Comparison of ENCODE assay signal across 8 mouse cellular contexts in the genomic region with DNA sequence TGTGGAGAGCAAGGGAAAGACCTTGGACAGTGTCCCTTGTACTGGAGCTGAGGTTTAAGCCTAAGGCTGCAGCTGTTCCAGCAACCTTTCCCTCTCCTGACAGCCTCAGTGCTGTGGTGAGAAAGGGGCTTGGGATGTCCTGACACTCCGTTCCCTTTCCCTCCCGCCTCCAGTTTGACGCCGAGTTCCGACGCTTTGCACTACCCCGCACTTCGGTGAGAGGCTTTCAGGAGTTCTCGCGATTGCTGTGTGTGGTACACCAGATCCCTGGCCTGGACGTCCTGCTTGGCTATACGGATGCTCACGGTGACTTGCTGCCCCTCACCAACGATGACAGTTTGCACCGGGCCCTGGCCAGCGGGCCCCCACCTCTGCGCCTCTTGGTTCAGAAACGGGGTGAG. TPM values are rescaled to one million over a fixed set of nuclear protein-coding genes. Genes with fewer than 3 reads are reported as not detected.
A peak's percentile ranks its signal among the peaks of the same experiment; 100 is the strongest.
DNase-seq lines count a peak whose midpoint lies in the region; ATAC-seq and TF ChIP-seq lines count a peak whose summit lies in the region.

No protein-coding gene starts in this region.

- 38% methylated on average over 18 of the region's 18 CpGs for WGBS in kidney, postnatal 0 days
- WGBS in forebrain, embryonic 14.5 days, result 30% methylated on average over 18 of the region's 18 CpGs
- WGBS in liver, embryonic 16.5 days (ENCODE audit: insufficient replicate concordance), result 66% methylated on average over 18 of the region's 18 CpGs

- ATAC-seq in kidney, postnatal 0 days (replicated peaks; ENCODE audit: low FRiP score, low read depth), result no peak
- peak; percentile 6; the same call in 1 of the 2 replicates for ATAC-seq in forebrain, embryonic 14.5 days
- ATAC-seq in liver, embryonic 16.5 days (ENCODE audit: low read depth), result no peak
- no peak for ATAC-seq in inflammation-experienced regulatory T-cells, adult 6 months

- H3K9me3 ChIP-seq in kidney, postnatal 0 days (replicated peaks; ENCODE audit: low read length), result no peaks in the 10 kb centered on the region
- H3K9me3 ChIP-seq in forebrain, embryonic 14.5 days (replicated peaks; ENCODE audit: control insufficient read depth, low read length), result no peaks in the 10 kb centered on the region
- H3K9me3 ChIP-seq in liver, embryonic 16.5 days (replicated peaks; ENCODE audit: control insufficient read depth, low read length), result no peaks in the 10 kb centered on the region

- peak overlapping the region; percentile 42; the same call in 1 of the 2 replicates for H3K9ac ChIP-seq in kidney, postnatal 0 days (ENCODE audit: low read depth, low read length)
- H3K9ac ChIP-seq in forebrain, embryonic 14.5 days (ENCODE audit: low read length), result peak overlapping the region; percentile 76
- H3K9ac ChIP-seq in liver, embryonic 16.5 days (ENCODE audit: low read depth, low read length), result peak overlapping the region; percentile 58

- TF ChIP-seq CTCF in kidney, postnatal 0 days (IDR thresholded peaks at IDR 0.05; ENCODE audit: low read depth), result no peak

- DNase-seq in kidney, postnatal 0 days (ENCODE audit: low spot score), result no peak
- no peak for DNase-seq in kidney, adult 18-20 months
- peak; percentile 65 for DNase-seq in brain, adult 2 months (ENCODE audit: low read depth, low spot score)
- DNase-seq in forebrain, embryonic 14.5 days (ENCODE audit: low spot score), result no peak
- no peak for DNase-seq in ovary, postnatal 10 days (ENCODE audit: low spot score)
- DNase-seq in spleen, adult 18-20 months, result no peak

- H3K4me3 ChIP-seq in kidney, postnatal 0 days (replicated peaks; ENCODE audit: low read depth, low read length), result peak overlapping the region; percentile 51
- H3K4me3 ChIP-seq in forebrain, embryonic 14.5 days (ENCODE audit: low read depth, low read length), result peak overlapping the region; percentile 65
- peak overlapping the region; percentile 84 for H3K4me3 ChIP-seq in liver, embryonic 16.5 days (ENCODE audit: low read depth, low read length)

- H3K27ac ChIP-seq in kidney, postnatal 0 days, result peak overlapping the region; percentile 86; the same call in 1 of the 2 replicates
- H3K27ac ChIP-seq in forebrain, embryonic 14.5 days (ENCODE audit: low read depth, low read length), result peak overlapping the region; percentile 89
- H3K27ac ChIP-seq in liver, embryonic 16.5 days (ENCODE audit: low read length), result no peak overlapping the region

- peaks cover 6% of the 10 kb centered on the region; the same call in 1 of the 2 replicates for H3K36me3 ChIP-seq in kidney, postnatal 0 days (ENCODE audit: insufficient read depth, low read length)
- peaks cover 42% of the 10 kb centered on the region for H3K36me3 ChIP-seq in forebrain, embryonic 14.5 days (ENCODE audit: control insufficient read depth, insufficient read depth, low read length)
- H3K36me3 ChIP-seq in liver, embryonic 16.5 days (ENCODE audit: control insufficient read depth, insufficient read depth), result peaks cover 10% of the 10 kb centered on the region; the same call in 1 of the 2 replicates

- H3K4me1 ChIP-seq in kidney, postnatal 0 days (replicated peaks; ENCODE audit: insufficient read depth, low read length), result peaks cover 12% of the 10 kb centered on the region; the same call in 1 of the 2 replicates
- H3K4me1 ChIP-seq in forebrain, embryonic 14.5 days (ENCODE audit: control insufficient read depth, insufficient read depth, low read length), result peaks cover 15% of the 10 kb centered on the region
- H3K4me1 ChIP-seq in liver, embryonic 16.5 days (ENCODE audit: control insufficient read depth, low read depth, low read length), result peaks cover 28% of the 10 kb centered on the region

- H3K27me3 ChIP-seq in kidney, postnatal 0 days (ENCODE audit: insufficient read depth, low read length), result no peaks in the 10 kb centered on the region
- no peaks in the 10 kb centered on the region for H3K27me3 ChIP-seq in forebrain, embryonic 14.5 days (replicated peaks; ENCODE audit: control insufficient read depth, insufficient read depth, low read length)
- no peaks in the 10 kb centered on the region for H3K27me3 ChIP-seq in liver, embryonic 16.5 days (ENCODE audit: control insufficient read depth, insufficient read depth, low read depth, low read length)

- peak overlapping the region; percentile 92 for H3K4me2 ChIP-seq in kidney, postnatal 0 days (ENCODE audit: low read length)
- H3K4me2 ChIP-seq in forebrain, embryonic 14.5 days (ENCODE audit: low read length), result peak overlapping the region; percentile 97
- peak overlapping the region; percentile 99 for H3K4me2 ChIP-seq in liver, embryonic 16.5 days (ENCODE audit: low read depth, low read length)

RNA-seq across cellular contexts. Expression of a gene that starts 1.1 kb away (rescaled TPM):
- 18.7 and 19.6 TPM in 2 replicates for polyA plus RNA-seq in kidney, postnatal 0 days (2015; fragmentation: Nextera tagmentation; extraction: Ambion mirVana)
- polyA plus RNA-seq in forebrain, embryonic 14.5 days (2014; fragmentation: Nextera tagmentation; extraction: Ambion mirVana), result 48.1 and 54.6 TPM in 2 replicates
- 5.7 and 6.1 TPM in 2 replicates for polyA plus RNA-seq in liver, embryonic 16.5 days (2015; fragmentation: Nextera tagmentation; extraction: Ambion mirVana)
- polyA plus RNA-seq in inflammation-experienced regulatory T-cells, adult 6 months (2017; shearing (Covaris generic)), result 10 to 100 TPM in 1 of 3 experiments, 1 to 10 TPM in 2; 7.2 to 11.0 (median 9.0) TPM

RNA-seq across cellular contexts. Expression of a gene that starts 1.1 kb away (rescaled TPM):
- polyA plus RNA-seq in kidney, postnatal 0 days (2015; fragmentation: Nextera tagmentation; extraction: Ambion mirVana), result 51.2 and 53.4 TPM in 2 replicates
- 79.7 and 89.5 TPM in 2 replicates for polyA plus RNA-seq in forebrain, embryonic 14.5 days (2014; fragmentation: Nextera tagmentation; extraction: Ambion mirVana)
- 19.1 and 20.8 TPM in 2 replicates for polyA plus RNA-seq in liver, embryonic 16.5 days (2015; fragmentation: Nextera tagmentation; extraction: Ambion mirVana)
- polyA plus RNA-seq in inflammation-experienced regulatory T-cells, adult 6 months (2017; shearing (Covaris generic)), result 10 to 100 TPM; 53.2 to 71.2 (median 54.5) TPM

RNA-seq across cellular contexts. Expression of a gene that starts 5.5 kb away (rescaled TPM):
- polyA plus RNA-seq in kidney, postnatal 0 days (2015; fragmentation: Nextera tagmentation; extraction: Ambion mirVana), result 0.11 TPM in 1 of 2 replicates, not detected in the other
- 0.20 and 0.34 TPM in 2 replicates for polyA plus RNA-seq in forebrain, embryonic 14.5 days (2014; fragmentation: Nextera tagmentation; extraction: Ambion mirVana)
- polyA plus RNA-seq in liver, embryonic 16.5 days (2015; fragmentation: Nextera tagmentation; extraction: Ambion mirVana), result not detected in 2 replicates
- polyA plus RNA-seq in inflammation-experienced regulatory T-cells, adult 6 months (2017; shearing (Covaris generic)), result not detected

RNA-seq across cellular contexts. Expression of a gene that starts 6.0 kb away (rescaled TPM):
- polyA plus RNA-seq in kidney, postnatal 0 days (2015; fragmentation: Nextera tagmentation; extraction: Ambion mirVana), result 14.6 and 17.8 TPM in 2 replicates
- polyA plus RNA-seq in forebrain, embryonic 14.5 days (2014; fragmentation: Nextera tagmentation; extraction: Ambion mirVana), result 18.9 and 19.0 TPM in 2 replicates
- 3.5 and 4.1 TPM in 2 replicates for polyA plus RNA-seq in liver, embryonic 16.5 days (2015; fragmentation: Nextera tagmentation; extraction: Ambion mirVana)
- 1 to 10 TPM; 1.3 to 2.9 (median 1.9) TPM for polyA plus RNA-seq in inflammation-experienced regulatory T-cells, adult 6 months (2017; shearing (Covaris generic))

RNA-seq across cellular contexts. Expression of a gene that starts 15.9 kb away (rescaled TPM):
- 0.28 and 0.45 TPM in 2 replicates for polyA plus RNA-seq in kidney, postnatal 0 days (2015; fragmentation: Nextera tagmentation; extraction: Ambion mirVana)
- 6.0 and 8.4 TPM in 2 replicates for polyA plus RNA-seq in forebrain, embryonic 14.5 days (2014; fragmentation: Nextera tagmentation; extraction: Ambion mirVana)
- 0.33 and 0.40 TPM in 2 replicates for polyA plus RNA-seq in liver, embryonic 16.5 days (2015; fragmentation: Nextera tagmentation; extraction: Ambion mirVana)
- polyA plus RNA-seq in inflammation-experienced regulatory T-cells, adult 6 months (2017; shearing (Covaris generic)), result 1 to 10 TPM; 4.6 to 6.8 (median 6.6) TPM
